Mouse (Mus musculus) thymus, adult 2 months (tissue): Measurements from ENCODE around the gene Aimp2.

ENCODE experiments used
- CTCF ChIP-seq: fragments of 200-500 bp; IDR thresholded peaks from 2 replicates; pipeline ENCODE4 v1.5.1; 2012; ENCODE audit warnings: mild to moderate bottlenecking, control low read depth, low read length, moderate library complexity, borderline replicate concordance; ENCODE audit not compliant: control insufficient read depth, poor library complexity, insufficient read depth; ENCODE audit errors: extremely low read depth
- POLR2A ChIP-seq: fragments of 200-500 bp; IDR thresholded peaks from 2 replicates; pipeline ENCODE4 v1.6.1; 2012; ENCODE audit warnings: mild to moderate bottlenecking, low read length, control low read depth, moderate library complexity; ENCODE audit not compliant: control insufficient read depth, poor library complexity, insufficient read depth; ENCODE audit errors: extremely low read depth

GRCm38 (mm10) chr5:143903813-143904212 lies 5.8 kb downstream of the Aimp2 start:
- TF ChIP-seq POLR2A = no peak
- TF ChIP-seq CTCF = no peak
